Mouse (Mus musculus): ENCODE measurements around the gene Slc30a9. TPM values are rescaled to one million over a fixed set of nuclear protein-coding genes. Genes with fewer than 3 reads are reported as not detected.
A peak's percentile ranks its signal among the peaks of the same experiment; 100 is the strongest.

Slc30a9 gene
- 161 and 177 TPM in 2 replicates for polyA plus RNA-seq (2014; fragmentation: Nextera tagmentation; extraction: Ambion mirVana)

DNA sequence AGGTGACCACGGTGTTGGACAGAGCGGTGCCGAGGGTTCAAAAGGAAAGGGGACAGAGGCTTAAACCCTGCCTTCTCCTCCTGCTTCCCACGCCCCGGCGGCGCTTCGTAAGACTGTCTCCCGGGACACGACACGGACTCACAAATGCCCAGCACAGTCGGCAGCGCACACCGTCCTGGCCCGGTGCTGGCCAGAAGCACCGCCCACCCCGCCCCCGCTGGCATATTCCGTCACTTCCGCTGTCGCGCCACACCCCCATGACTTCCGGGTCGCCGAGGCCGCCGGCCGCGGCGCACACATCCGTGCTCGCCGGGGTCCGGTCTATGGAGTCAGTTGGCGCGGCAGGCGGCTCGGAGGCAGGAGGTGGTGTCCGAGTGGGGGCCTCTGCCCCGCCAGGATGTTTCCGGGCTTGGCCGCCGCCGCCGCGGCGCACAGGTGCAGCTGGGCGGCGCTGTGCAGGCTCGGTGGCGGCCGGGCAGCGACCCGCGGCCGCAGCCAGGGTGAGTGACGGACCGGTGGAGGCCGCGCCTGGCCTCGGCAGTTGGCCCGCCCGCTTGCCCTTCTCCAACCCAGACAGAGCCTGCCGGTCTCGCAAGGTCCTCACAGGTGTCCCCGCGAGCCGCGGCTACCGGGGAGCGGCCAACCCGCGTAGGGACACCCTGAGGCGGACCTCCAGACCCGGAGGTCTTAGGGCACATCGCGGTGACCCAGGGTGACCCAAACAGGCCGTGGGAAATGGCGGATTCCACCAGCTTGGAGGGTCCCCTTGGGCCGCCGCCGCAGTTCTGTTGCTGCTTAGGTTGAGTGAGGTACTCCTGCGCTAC lies at the start of gene Slc30a9:
TSS of gene Slc30a9 (plus strand) at position 258 of the 824 bp plus-strand sequence.
- under 1% methylated on average over 71 of the region's 83 CpGs for WGBS (ENCODE audit: insufficient replicate concordance)
- Histone ChIP-seq H3K9me3 (replicated peaks; ENCODE audit: control insufficient read depth, low read length) (no peaks in the 10 kb centered on the region), H3K4me3 (ENCODE audit: low read depth, low read length) (peak within 1 kb of the TSS; percentile 99), H3K36me3 (ENCODE audit: control insufficient read depth, insufficient read depth, low read length) (no peaks in the 10 kb centered on the region), H3K27ac (ENCODE audit: low read depth, low read length) (peak within 1 kb of the TSS; percentile 90), H3K9ac (ENCODE audit: low read depth, low read length) (peak within 1 kb of the TSS; percentile 96), H3K4me1 (ENCODE audit: control insufficient read depth, insufficient read depth, low read length) (peaks cover 7% of the 10 kb centered on the region), H3K27me3 (ENCODE audit: control insufficient read depth, insufficient read depth, low read length) (no peaks in the 10 kb centered on the region), H3K4me2 (peak within 1 kb of the TSS; percentile 80)
- ATAC-seq (replicated peaks; ENCODE audit: insufficient number of reproducible peaks, low FRiP score, low TSS enrichment) = peak; percentile 96

DNA sequence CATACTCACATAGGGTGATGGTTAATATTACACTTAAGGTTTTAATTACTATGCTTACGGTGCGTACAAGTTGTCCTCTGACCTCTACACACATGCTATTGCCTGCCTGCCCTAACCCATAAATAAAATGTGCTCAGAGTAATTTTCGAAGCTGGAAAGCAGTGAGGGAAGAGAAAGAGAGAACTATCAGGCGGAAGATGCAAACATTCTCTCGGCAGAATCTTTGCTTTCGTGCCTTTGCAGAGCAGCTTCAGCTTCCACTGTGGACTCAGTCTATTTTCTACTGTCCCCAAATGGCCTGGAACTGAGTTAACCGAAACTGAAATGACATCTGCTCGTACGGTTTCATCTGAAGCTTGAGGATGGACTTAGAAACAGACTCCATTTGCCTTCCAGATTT lies 48.3 kb upstream of the Slc30a9 start:
- H3K4me2 ChIP-seq = no peak overlapping the region
- 78% methylated on average over 9 of the region's 9 CpGs for WGBS (ENCODE audit: insufficient replicate concordance)
- no peak overlapping the region for H3K9ac ChIP-seq (ENCODE audit: low read depth, low read length)
- peaks cover 2% of the 10 kb centered on the region; the same call in 1 of the 2 replicates for H3K36me3 ChIP-seq (ENCODE audit: control insufficient read depth, insufficient read depth, low read length)
- no peak overlapping the region for H3K4me3 ChIP-seq (ENCODE audit: low read depth, low read length)
- 0 out of 2 replicates have a peak, but pooled peaks cover 2% of the 10 kb centered on the region for H3K27me3 ChIP-seq (ENCODE audit: control insufficient read depth, insufficient read depth, low read length)
- no peak overlapping the region for H3K27ac ChIP-seq (ENCODE audit: low read depth, low read length)
- H3K4me1 ChIP-seq (ENCODE audit: control insufficient read depth, insufficient read depth, low read length) = peaks cover 6% of the 10 kb centered on the region; the same call in 1 of the 2 replicates
- no peak for ATAC-seq (replicated peaks; ENCODE audit: insufficient number of reproducible peaks, low FRiP score, low TSS enrichment)
- H3K9me3 ChIP-seq (replicated peaks; ENCODE audit: control insufficient read depth, low read length) = no peaks in the 10 kb centered on the region

DNA sequence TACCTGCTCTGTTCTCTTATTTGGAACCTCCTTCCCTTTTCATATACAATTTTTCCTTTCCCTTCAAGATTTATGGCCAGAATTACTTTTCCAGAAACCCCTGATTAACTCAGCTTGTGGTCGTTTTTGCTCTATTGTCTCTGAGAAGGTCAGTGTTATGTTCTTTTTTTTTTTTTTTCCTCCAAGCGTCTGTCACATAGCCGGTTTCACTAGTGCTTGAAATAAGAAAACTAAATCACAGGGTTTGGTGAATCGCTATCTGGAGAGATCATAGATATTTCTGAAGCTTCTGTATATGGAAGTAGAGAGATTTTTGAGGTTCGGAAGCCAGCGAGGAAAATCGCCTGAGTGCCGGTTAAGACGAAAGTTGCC lies 46.6 kb upstream of the Slc30a9 start:
- peak overlapping the region; percentile 94 for H3K4me3 ChIP-seq (ENCODE audit: low read depth, low read length)
- H3K9ac ChIP-seq (ENCODE audit: low read depth, low read length) = peak overlapping the region; percentile 96
- H3K4me1 ChIP-seq (ENCODE audit: control insufficient read depth, insufficient read depth, low read length) = peaks cover 6% of the 10 kb centered on the region; the same call in 1 of the 2 replicates
- H3K27me3 ChIP-seq (ENCODE audit: control insufficient read depth, insufficient read depth, low read length) = 0 out of 2 replicates have a peak, but pooled peaks cover 1% of the 10 kb centered on the region
- no peak for ATAC-seq (replicated peaks; ENCODE audit: insufficient number of reproducible peaks, low FRiP score, low TSS enrichment)
- peak overlapping the region; percentile 76 for H3K4me2 ChIP-seq
- H3K9me3 ChIP-seq (replicated peaks; ENCODE audit: control insufficient read depth, low read length) = no peaks in the 10 kb centered on the region
- peaks cover 11% of the 10 kb centered on the region for H3K36me3 ChIP-seq (ENCODE audit: control insufficient read depth, insufficient read depth, low read length)
- under 1% methylated on average over 9 of the region's 9 CpGs for WGBS (ENCODE audit: insufficient replicate concordance)
- peak overlapping the region; percentile 97; the same call in 1 of the 2 replicates for H3K27ac ChIP-seq (ENCODE audit: low read depth, low read length)

DNA sequence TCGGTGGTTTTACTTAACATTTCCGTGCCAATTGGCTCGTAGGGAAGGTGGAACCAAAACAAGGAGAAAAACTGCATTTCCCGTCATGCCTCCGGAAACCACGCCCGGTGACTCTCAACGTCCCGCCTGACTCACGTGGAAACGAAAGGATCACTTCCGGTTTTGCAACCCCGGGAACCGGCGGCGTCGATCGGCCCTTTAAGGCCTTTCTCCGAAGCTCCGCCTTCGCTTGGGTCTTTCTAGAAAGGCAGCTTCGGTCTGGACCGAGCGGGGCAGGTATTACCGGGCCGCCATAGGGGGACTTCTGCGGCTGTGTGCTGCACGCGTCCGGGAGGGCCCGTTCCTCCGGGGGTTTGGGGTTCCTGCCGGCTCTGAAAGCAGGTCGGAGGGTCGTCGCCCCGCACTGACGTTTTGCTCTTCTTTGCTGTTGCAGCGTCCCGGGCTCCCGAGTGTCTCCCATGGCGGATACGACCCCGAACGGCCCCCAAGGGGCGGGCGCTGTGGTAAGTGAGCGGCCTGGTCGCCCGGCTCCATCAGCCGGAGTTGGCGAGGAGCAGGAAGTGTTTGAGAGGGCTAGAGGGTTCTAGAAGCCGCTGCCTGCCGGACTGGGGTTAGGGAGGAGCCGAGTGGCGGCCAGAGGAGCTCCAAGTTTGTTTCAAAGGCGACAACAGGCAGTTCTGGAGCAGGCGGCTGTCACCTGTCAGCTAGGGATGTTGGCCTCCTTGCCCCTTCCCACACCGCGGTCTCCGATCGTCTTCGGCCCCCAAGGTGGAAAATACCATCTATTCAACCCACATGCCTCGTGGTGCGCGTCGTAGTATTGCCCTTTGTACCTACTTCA lies 46.0 kb upstream of the Slc30a9 start, which contains the start of gene Tmem33:
TSS of gene Tmem33 (plus strand) at position 35 of the 841 bp plus-strand sequence.
- H3K9me3 ChIP-seq (replicated peaks; ENCODE audit: control insufficient read depth, low read length) = no peaks in the 10 kb centered on the region
- H3K9ac ChIP-seq (ENCODE audit: low read depth, low read length) = peak within 1 kb of the TSS; percentile 96
- no peaks in the 10 kb centered on the region for H3K27me3 ChIP-seq (ENCODE audit: control insufficient read depth, insufficient read depth, low read length)
- peak within 1 kb of the TSS; percentile 76 for H3K4me2 ChIP-seq
- H3K36me3 ChIP-seq (ENCODE audit: control insufficient read depth, insufficient read depth, low read length) = peaks cover 14% of the 10 kb centered on the region
- H3K27ac ChIP-seq (ENCODE audit: low read depth, low read length) = peak within 1 kb of the TSS; percentile 97
- peaks cover 6% of the 10 kb centered on the region; the same call in 1 of the 2 replicates for H3K4me1 ChIP-seq (ENCODE audit: control insufficient read depth, insufficient read depth, low read length)
- peak; percentile 91 for ATAC-seq (replicated peaks; ENCODE audit: insufficient number of reproducible peaks, low FRiP score, low TSS enrichment)
- H3K4me3 ChIP-seq (ENCODE audit: low read depth, low read length) = peak within 1 kb of the TSS; percentile 94
- WGBS (ENCODE audit: insufficient replicate concordance) = under 1% methylated on average over 67 of the region's 67 CpGs

DNA sequence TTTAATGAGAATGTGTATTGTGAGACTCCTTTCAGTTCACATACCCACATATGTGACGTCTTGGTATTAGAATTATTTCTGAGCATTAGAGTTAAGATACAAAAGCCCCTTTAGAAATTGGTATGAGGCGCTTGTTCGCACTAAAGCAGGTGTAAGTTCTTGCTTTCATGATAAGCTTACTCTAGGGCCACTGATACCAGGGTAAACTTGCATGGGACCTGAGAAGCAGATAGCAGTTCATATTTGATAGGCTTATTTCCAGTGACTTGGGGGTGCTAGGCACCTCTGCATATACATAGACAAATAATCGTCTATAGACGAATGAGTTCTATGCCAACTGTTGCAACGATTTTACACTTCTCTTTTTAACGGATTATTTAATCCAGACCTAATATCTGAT lies 43.8 kb upstream of the Slc30a9 start:
- Histone ChIP-seq H3K9me3 (replicated peaks; ENCODE audit: control insufficient read depth, low read length) (no peaks in the 10 kb centered on the region), H3K27me3 (ENCODE audit: control insufficient read depth, insufficient read depth, low read length) (no peaks in the 10 kb centered on the region), H3K9ac (ENCODE audit: low read depth, low read length) (no peak overlapping the region), H3K36me3 (ENCODE audit: control insufficient read depth, insufficient read depth, low read length) (peaks cover 22% of the 10 kb centered on the region), H3K4me1 (ENCODE audit: control insufficient read depth, insufficient read depth, low read length) (peaks cover 6% of the 10 kb centered on the region; the same call in 1 of the 2 replicates), H3K4me2 (no peak overlapping the region), H3K4me3 (ENCODE audit: low read depth, low read length) (no peak overlapping the region), H3K27ac (ENCODE audit: low read depth, low read length) (no peak overlapping the region)
- no peak for ATAC-seq (replicated peaks; ENCODE audit: insufficient number of reproducible peaks, low FRiP score, low TSS enrichment)
- 86% methylated on average over 7 of the region's 7 CpGs for WGBS (ENCODE audit: insufficient replicate concordance)

DNA sequence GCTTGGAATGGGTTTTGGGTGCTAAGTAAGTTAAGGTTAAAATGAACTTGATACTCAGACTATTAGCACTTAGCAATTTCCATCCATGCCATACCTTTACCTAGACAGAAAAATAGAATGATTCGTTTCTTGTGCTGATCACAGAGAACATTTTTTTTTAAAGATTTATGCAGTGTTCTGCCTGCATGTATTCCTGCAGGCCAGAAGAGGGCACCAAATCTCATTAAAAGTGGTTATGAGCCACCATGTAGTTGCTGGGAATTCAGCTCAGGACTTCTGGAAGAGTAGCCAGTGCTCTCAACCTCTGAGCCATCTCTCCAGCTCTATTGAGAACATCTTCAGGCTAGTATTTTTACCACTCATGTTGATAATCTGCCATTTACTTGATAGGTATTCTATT lies 40.6 kb upstream of the Slc30a9 start:
- peaks cover 33% of the 10 kb centered on the region for H3K36me3 ChIP-seq (ENCODE audit: control insufficient read depth, insufficient read depth, low read length)

DNA sequence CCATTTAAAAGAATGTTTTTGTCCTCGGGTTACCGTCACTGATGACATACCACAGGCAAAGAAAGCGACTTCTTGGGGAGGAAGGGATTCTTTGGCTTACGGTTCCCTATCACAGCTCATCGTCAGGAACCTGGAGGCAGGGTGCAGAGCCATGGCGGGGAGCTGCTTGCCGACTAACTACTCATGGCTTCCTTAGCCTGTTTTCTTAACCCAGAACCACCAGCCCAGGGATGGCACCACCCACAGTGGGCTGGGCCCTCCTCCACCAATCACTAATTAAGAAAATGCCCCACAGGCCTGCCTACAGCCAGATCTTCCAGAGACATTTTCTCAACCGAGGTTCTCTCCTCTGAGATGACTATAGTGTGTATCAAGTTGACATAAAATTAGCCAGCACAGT lies 37.4 kb upstream of the Slc30a9 start:
- WGBS (ENCODE audit: insufficient replicate concordance) = 86% methylated on average over 8 of the region's 8 CpGs
- Histone ChIP-seq H3K4me3 (ENCODE audit: low read depth, low read length) (no peak overlapping the region), H3K9ac (ENCODE audit: low read depth, low read length) (no peak overlapping the region), H3K27ac (ENCODE audit: low read depth, low read length) (no peak overlapping the region), H3K36me3 (ENCODE audit: control insufficient read depth, insufficient read depth, low read length) (peaks cover 28% of the 10 kb centered on the region), H3K9me3 (replicated peaks; ENCODE audit: control insufficient read depth, low read length) (no peaks in the 10 kb centered on the region), H3K4me1 (ENCODE audit: control insufficient read depth, insufficient read depth, low read length) (no peaks in the 10 kb centered on the region), H3K4me2 (no peak overlapping the region), H3K27me3 (ENCODE audit: control insufficient read depth, insufficient read depth, low read length) (no peaks in the 10 kb centered on the region)
- no peak for ATAC-seq (replicated peaks; ENCODE audit: insufficient number of reproducible peaks, low FRiP score, low TSS enrichment)

More for the DNA sequence above, 40.6 kb upstream of the Slc30a9 start:
- Histone ChIP-seq H3K27me3 (ENCODE audit: control insufficient read depth, insufficient read depth, low read length) (no peaks in the 10 kb centered on the region), H3K9ac (ENCODE audit: low read depth, low read length) (no peak overlapping the region), H3K4me1 (ENCODE audit: control insufficient read depth, insufficient read depth, low read length) (peaks cover 6% of the 10 kb centered on the region; the same call in 1 of the 2 replicates), H3K4me2 (no peak overlapping the region), H3K9me3 (replicated peaks; ENCODE audit: control insufficient read depth, low read length) (no peaks in the 10 kb centered on the region), H3K4me3 (ENCODE audit: low read depth, low read length) (no peak overlapping the region), H3K27ac (ENCODE audit: low read depth, low read length) (no peak overlapping the region)
- 79% methylated on average over 1 of the region's 1 CpGs for WGBS (ENCODE audit: insufficient replicate concordance)
- no peak for ATAC-seq (replicated peaks; ENCODE audit: insufficient number of reproducible peaks, low FRiP score, low TSS enrichment)

DNA sequence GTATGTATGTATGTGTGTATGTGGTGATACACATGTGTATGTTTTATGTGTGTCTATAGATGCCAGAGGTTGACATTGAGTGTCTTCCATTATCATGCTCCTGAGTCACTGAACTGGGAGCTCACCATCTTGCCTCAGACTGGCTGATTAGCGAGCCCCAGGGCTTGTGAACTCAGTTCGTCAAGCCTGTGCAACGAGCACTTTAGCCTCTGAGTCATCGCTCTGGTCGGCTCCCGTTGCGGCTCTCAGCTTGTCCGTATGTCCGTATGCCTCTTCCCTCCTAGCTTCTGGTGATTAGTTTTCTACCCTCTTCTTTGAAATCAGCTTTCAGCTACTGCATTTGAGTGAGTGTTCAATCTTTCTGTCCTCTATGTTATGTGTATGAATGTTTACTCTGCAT lies 27.3 kb upstream of the Slc30a9 start:
- ATAC-seq (replicated peaks; ENCODE audit: insufficient number of reproducible peaks, low FRiP score, low TSS enrichment) = no peak
- Histone ChIP-seq H3K9ac (ENCODE audit: low read depth, low read length) (no peak overlapping the region), H3K36me3 (ENCODE audit: control insufficient read depth, insufficient read depth, low read length) (peaks cover 8% of the 10 kb centered on the region), H3K4me1 (ENCODE audit: control insufficient read depth, insufficient read depth, low read length) (no peaks in the 10 kb centered on the region), H3K9me3 (replicated peaks; ENCODE audit: control insufficient read depth, low read length) (no peaks in the 10 kb centered on the region), H3K4me2 (no peak overlapping the region), H3K27me3 (ENCODE audit: control insufficient read depth, insufficient read depth, low read length) (no peaks in the 10 kb centered on the region), H3K4me3 (ENCODE audit: low read depth, low read length) (no peak overlapping the region), H3K27ac (ENCODE audit: low read depth, low read length) (no peak overlapping the region)
- 89% methylated on average over 9 of the region's 9 CpGs for WGBS (ENCODE audit: insufficient replicate concordance)

Measured in heart, embryonic 11.5 days (tissue).